10 mouse cellular contexts compared by ENCODE assay signal in the genomic region with DNA sequence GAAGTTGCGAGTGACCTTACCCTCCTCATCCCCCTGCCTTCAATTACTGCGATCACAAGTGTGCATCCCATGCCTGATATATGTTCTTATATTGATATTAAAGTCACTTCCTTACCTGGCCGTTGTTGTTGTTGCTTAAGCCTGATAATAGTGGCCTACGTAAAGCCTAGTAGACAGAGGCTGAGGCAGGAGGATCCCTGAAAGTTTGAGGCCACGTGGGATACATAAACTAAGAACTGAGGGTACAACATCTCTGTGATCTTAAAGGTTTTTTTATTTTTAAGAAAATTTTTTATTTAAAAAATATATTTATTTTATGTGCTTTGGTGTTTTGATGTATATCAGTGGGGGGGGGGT. TPM values are rescaled to one million over a fixed set of nuclear protein-coding genes. Genes with fewer than 3 reads are reported as not detected.
A peak's percentile ranks its signal among the peaks of the same experiment; 100 is the strongest.
DNase-seq lines count a peak whose midpoint lies in the region; ATAC-seq and TF ChIP-seq lines count a peak whose summit lies in the region.
"Had no signal": no experiment of that assay in that cellular context is flagged by ENCODE, and none has a peak within 500 bp of the region (broad histone marks: within the 10 kb centered on the region; RNA-seq: fewer than 3 reads in every experiment).

A gene (plus strand): TSS at position 258 of the 357 bp plus-strand sequence.

- 0 out of 2 replicates have a peak within 1 kb of the TSS, but pooled peaks have one; percentile 79 for H3K9ac ChIP-seq in heart, postnatal 0 days (replicated peaks; ENCODE audit: low read depth, low read length)
- no peak within 1 kb of the TSS; the same call in 1 of the 2 replicates for H3K9ac ChIP-seq in liver, embryonic 14.5 days (replicated peaks)

- peak within 1 kb of the TSS; percentile 95 for H3K4me2 ChIP-seq in heart, postnatal 0 days (ENCODE audit: low read depth, low read length)
- peak within 1 kb of the TSS; percentile 66 for H3K4me2 ChIP-seq in liver, embryonic 14.5 days (ENCODE audit: low read depth)

- intact Hi-C loops in heart, postnatal 36 days (cut with DNase I) = no loop called here

- no peaks in the 10 kb centered on the region for H3K27me3 ChIP-seq in heart, embryonic 10.5 days (ENCODE audit: insufficient read depth, poor library complexity, severe bottlenecking)
- no peaks in the 10 kb centered on the region for H3K27me3 ChIP-seq in heart, postnatal 0 days (ENCODE audit: control insufficient read depth, insufficient read depth, low read length)
- peaks cover 2% of the 10 kb centered on the region; the same call in 1 of the 2 replicates for H3K27me3 ChIP-seq in liver, embryonic 14.5 days (ENCODE audit: control insufficient read depth, insufficient read depth, low read length)

- peaks cover 61% of the 10 kb centered on the region for H3K4me1 ChIP-seq in heart, embryonic 10.5 days
- peaks cover 59% of the 10 kb centered on the region for H3K4me1 ChIP-seq in heart, postnatal 0 days (ENCODE audit: control insufficient read depth, insufficient read depth)
- peaks cover 0 to 22% of the 10 kb centered on the region in 2 experiments; a peak in 3 of 4 replicates for H3K4me1 ChIP-seq in liver, embryonic 14.5 days (replicated peaks; ENCODE audit: control insufficient read depth in 2 of 2, insufficient read depth in 2 of 2, low read length in 1 of 2)

- H3K36me3 ChIP-seq in heart, embryonic 10.5 days = peaks cover 29% of the 10 kb centered on the region
- peaks cover 2% of the 10 kb centered on the region for H3K36me3 ChIP-seq in heart, postnatal 0 days (replicated peaks; ENCODE audit: control insufficient read depth, insufficient read depth, low read length)
- no peaks in the 10 kb centered on the region for H3K36me3 ChIP-seq in liver, embryonic 14.5 days (replicated peaks; ENCODE audit: control insufficient read depth, insufficient read depth, low read depth)

- ATAC-seq in heart, postnatal 0 days (ENCODE audit: insufficient read depth, low read depth) = no peak
- ATAC-seq in liver, embryonic 14.5 days (ENCODE audit: insufficient read depth) = no peak

- no peak for TF ChIP-seq CTCF in heart, postnatal 0 days (IDR thresholded peaks at IDR 0.05; ENCODE audit: low read depth)
- no peak for TF ChIP-seq CTCF in liver, embryonic 14.5 days (IDR thresholded peaks at IDR 0.05; ENCODE audit: low read depth)

- 91% methylated on average over 5 of the region's 5 CpGs for WGBS in heart, embryonic 10.5 days
- WGBS in heart, postnatal 0 days = 94% methylated on average over 5 of the region's 5 CpGs
- WGBS in liver, embryonic 14.5 days (ENCODE audit: insufficient replicate concordance) = 80% methylated on average over 5 of the region's 5 CpGs

- no peak for TF ChIP-seq EP300 in heart, postnatal 0 days (IDR thresholded peaks at IDR 0.05; ENCODE audit: low read depth)
- no peak for TF ChIP-seq EP300 in liver, embryonic 14.5 days (IDR thresholded peaks at IDR 0.05; ENCODE audit: low read depth)

- DNase-seq in heart, embryonic 10.5 days (ENCODE audit: low spot score) = no peak
- no peak for DNase-seq in heart, postnatal 36 days
- no peak for DNase-seq in adrenal gland, adult 2 months
- DNase-seq in heart, postnatal 0 days (ENCODE audit: low spot score) = no peak
- no peak for DNase-seq in liver, embryonic 14.5 days (ENCODE audit: low read depth in 3 of 3, low spot score in 3 of 3)
- DNase-seq in right cerebral cortex, postnatal 36 days (ENCODE audit: low spot score in 2 of 2) = no peak
- DNase-seq in MN1 (ENCODE audit: low spot score) = no peak
- no peak for DNase-seq in spleen, postnatal 14 days (ENCODE audit: low spot score in 2 of 2)
- DNase-seq: cerebellum, postnatal 25 days; thymus, postnatal 36 days had no signal

- H3K27ac ChIP-seq in heart, embryonic 10.5 days = peak within 1 kb of the TSS; percentile 97
- H3K27ac ChIP-seq in heart, postnatal 0 days (ENCODE audit: low read depth) = peak within 1 kb of the TSS; percentile 93
- no peak within 1 kb of the TSS for H3K27ac ChIP-seq in liver, embryonic 14.5 days

- 0 out of 2 replicates have a peak, but pooled peaks cover 3% of the 10 kb centered on the region for H3K9me3 ChIP-seq in heart, embryonic 10.5 days
- H3K9me3 ChIP-seq in heart, postnatal 0 days (replicated peaks; ENCODE audit: control insufficient read depth, low read length) = no peaks in the 10 kb centered on the region
- no peaks in the 10 kb centered on the region for H3K9me3 ChIP-seq in liver, embryonic 14.5 days (ENCODE audit: control insufficient read depth, low read length)

- peak within 1 kb of the TSS; percentile 82 for H3K4me3 ChIP-seq in heart, embryonic 10.5 days
- peak within 1 kb of the TSS; percentile 71 for H3K4me3 ChIP-seq in heart, postnatal 0 days (ENCODE audit: low read depth, low read length)
- H3K4me3 ChIP-seq in liver, embryonic 14.5 days (ENCODE audit: insufficient read depth in 1 of 2, low read depth in 2 of 2, low read length in 2 of 2) = peak within 1 kb of the TSS; percentile 55 to 70; a peak in 2 of 4 replicates

RNA-seq across cellular contexts. Expression of the gene that starts here (rescaled TPM):
- 13.3 and 19.7 TPM in 2 replicates for polyA plus RNA-seq in heart, embryonic 10.5 days (2016; fragmentation: Nextera tagmentation; extraction: Ambion mirVana)
- total RNA-seq in heart, postnatal 36 days (2021) = 1 to 10 TPM; 5.9 to 6.3 TPM
- 10 to 100 TPM; 13.6 to 28.9 TPM for total RNA-seq in adrenal gland, adult 2 months (2021)
- polyA plus RNA-seq in adrenal gland, adult 2 months (2012; rRNA removed) = 7.3 and 7.5 TPM in 2 replicates
- 30.8 and 31.2 TPM in 2 replicates for total RNA-seq in heart, postnatal 0 days (2014; rRNA removed; ENCODE audit: low replicate concordance)
- 10.0 and 11.7 TPM in 2 replicates for polyA plus RNA-seq in heart, postnatal 0 days (2015; fragmentation: Nextera tagmentation; extraction: Ambion mirVana)
- 2.0 and 2.7 TPM in 2 replicates for polyA plus RNA-seq in liver, embryonic 14.5 days (2012; rRNA removed)
- 1.5 and 2.3 TPM in 2 replicates for polyA plus RNA-seq in liver, embryonic 14.5 days (2014; fragmentation: Nextera tagmentation; extraction: Ambion mirVana)
